Mouse (Mus musculus): ENCODE measurements around the gene Sdk2.

The Sdk2 gene

GRCm38 (mm10) chr11:113747725-113748380 is 319.0 kb downstream of the Sdk2 start:
- DNase-seq (ENCODE audit: extremely low read depth, low read depth): no peak

DNA sequence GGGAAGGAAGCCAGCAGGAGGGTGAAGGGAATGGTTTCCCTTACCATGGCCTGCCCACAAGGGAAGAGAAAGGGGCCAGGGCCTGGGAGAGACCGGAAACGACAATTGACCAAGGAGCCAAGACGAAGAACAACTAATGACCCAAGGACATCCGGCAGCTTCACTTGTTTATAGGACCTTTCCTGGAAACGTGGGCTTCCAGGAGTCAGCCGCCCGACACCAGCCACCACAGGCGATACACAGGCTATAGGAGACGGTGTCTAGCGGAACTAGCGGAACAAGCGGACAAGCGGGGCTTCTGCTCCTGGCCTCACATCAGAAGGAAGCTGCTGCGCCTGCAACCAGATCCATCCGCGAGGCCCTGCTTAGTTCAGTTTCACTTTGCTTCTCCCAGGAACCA is 319.8 kb downstream of the Sdk2 start:
- DNase-seq (ENCODE audit: extremely low read depth, low read depth): no peak

DNA sequence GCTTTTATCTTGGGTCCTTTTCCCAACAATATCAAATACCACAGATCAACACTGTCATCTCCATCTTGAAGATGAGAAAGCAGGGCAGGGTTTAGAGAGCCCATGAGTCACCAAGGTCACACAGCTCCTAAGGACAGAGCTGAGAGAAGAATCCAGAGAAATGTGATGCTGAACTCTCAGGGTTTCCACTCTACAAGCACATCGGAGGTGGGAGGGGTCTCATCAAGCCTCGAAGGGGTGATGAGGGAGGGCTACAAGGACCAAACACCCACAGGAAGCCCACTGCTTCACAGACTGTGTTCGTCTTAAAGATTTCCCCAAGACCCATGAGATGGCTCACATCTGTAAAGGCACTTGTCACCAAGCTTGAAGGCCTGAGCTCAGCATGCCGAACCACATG is 320.9 kb downstream of the Sdk2 start:
- DNase-seq (ENCODE audit: extremely low read depth, low read depth): no peak

GRCm38 (mm10) chr11:113742998-113743397 is 323.8 kb downstream of the Sdk2 start:
- no peak for DNase-seq (ENCODE audit: extremely low read depth, low read depth)

GRCm38 (mm10) chr11:113740100-113740499 is 326.7 kb downstream of the Sdk2 start:
- no peak for DNase-seq (ENCODE audit: extremely low read depth, low read depth)

- no peak for DNase-seq (ENCODE audit: extremely low read depth, low read depth)
Observed at GRCm38 (mm10) chr11:113739213-113739612, 327.6 kb downstream of the Sdk2 start.

DNA sequence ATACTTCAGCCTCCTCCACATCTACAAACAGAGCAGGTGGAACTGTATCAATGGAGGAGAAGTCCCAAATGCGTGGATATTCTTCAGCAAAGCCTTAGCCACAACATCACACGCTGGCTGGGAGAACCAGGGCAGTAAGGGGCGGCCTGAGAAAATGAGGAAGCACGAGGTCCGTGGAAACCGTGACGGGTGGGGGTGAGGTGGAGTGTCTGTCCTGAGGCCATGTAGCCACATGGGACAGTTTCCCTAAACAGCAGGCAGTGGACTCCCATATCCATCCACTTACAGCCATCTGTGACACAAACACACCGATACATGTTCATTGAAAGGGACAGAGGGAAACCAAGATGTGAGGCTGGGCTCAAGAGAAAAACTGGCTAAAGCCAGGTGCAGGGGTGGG is 328.9 kb downstream of the Sdk2 start:
- no peak for DNase-seq (ENCODE audit: extremely low read depth, low read depth)

GRCm38 (mm10) chr11:113737553-113737854 is 329.3 kb downstream of the Sdk2 start:
- no peak for DNase-seq (ENCODE audit: extremely low read depth, low read depth)

- no peak for DNase-seq (ENCODE audit: extremely low read depth, low read depth)
Observed at GRCm38 (mm10) chr11:113736848-113737552, 329.8 kb downstream of the Sdk2 start.

DNA sequence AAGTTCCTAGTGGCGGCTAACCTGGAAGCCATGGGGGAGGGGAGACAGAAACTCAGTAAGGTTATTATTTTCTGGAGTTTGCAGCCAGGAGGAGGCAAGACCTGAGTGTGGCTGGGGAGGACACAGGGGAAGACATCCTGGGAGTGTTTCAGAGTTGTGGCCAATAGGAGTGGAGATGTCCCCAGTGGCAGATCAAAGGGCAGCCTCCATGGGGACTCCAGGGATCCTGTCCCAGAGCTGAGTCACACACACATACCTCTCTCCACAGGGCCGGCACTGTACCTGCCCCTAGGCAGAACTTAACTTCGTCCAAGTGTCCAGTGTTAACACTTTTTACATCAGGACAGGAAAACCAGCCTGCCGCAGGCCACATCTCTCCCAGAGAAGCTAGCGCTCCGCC is 331.7 kb downstream of the Sdk2 start:
- DNase-seq (ENCODE audit: extremely low read depth, low read depth): no peak

GRCm38 (mm10) chr11:113733631-113734364 is 333.0 kb downstream of the Sdk2 start:
- DNase-seq (ENCODE audit: extremely low read depth, low read depth): no peak

- DNase-seq (ENCODE audit: extremely low read depth, low read depth): no peak
Observed at GRCm38 (mm10) chr11:113731945-113732612, 334.8 kb downstream of the Sdk2 start.

GRCm38 (mm10) chr11:113730879-113731278 is 336.0 kb downstream of the Sdk2 start:
- DNase-seq (ENCODE audit: extremely low read depth, low read depth): no peak

DNA sequence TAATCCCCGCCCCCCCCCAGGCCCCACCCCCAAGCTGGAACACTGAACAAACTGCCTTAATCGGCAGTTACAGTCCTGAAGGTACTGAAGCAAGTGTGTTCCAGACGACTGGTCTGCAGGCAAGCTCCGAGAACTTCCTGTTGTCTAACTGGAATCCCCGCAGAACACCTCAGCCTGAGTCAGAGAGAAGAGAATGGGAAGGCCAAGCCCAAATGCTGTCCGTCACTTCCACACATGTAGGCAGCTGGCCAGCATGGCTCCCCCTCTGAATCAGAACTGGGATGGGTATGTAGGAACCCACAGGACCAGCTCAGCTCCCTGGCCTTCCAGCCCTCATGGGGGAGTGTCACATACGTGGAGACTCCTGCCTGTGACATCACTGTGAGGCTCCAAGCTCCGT is 336.9 kb downstream of the Sdk2 start:
- no peak for DNase-seq (ENCODE audit: extremely low read depth, low read depth)

- no peak for DNase-seq (ENCODE audit: extremely low read depth, low read depth)
Observed at GRCm38 (mm10) chr11:113729239-113729638, 337.6 kb downstream of the Sdk2 start.

GRCm38 (mm10) chr11:113727992-113728391 is 338.9 kb downstream of the Sdk2 start:
- DNase-seq (ENCODE audit: extremely low read depth, low read depth): no peak

DNA sequence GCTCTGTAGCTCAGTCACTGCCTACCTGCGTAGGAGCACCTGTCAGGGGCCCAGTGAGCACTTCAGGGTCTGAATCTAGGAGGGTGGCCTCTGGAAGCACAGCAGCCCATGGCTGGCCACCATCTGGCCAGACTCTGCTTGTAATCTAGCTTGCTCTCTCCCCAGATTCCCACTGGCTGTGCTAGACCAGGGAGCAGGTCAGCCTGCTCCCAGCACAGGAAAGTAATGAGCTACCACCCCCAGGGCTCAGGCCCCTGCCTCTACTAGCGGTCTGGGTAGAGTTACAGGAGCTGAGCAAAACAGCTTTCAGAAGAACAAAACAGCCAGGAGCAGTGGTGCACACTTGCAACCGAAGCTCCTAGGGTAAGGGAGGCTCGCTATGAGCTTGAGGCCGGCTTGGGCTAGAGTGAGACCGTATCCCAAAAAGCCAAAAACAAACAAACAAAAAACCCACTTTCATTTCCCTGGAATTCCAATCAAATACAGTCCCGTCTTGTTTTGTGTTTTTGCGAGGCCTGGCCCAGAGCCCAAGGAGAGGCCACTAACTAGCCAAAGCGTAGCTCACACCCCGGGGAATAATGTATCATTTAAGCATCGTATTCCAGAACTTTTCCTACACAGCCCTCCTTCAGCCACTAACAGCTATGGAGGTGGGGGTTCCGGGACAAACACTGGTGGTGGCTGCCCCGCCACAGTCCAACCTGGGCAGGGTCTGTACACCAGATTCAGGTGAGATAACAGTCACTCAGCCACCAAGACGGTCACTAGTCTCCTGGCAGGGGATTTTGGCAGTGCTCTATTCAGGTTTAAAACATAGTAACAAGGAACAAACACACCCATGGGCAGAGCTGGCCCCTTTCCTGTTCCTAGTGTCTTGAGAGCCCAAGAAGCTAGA is 339.6 kb downstream of the Sdk2 start:
- no peak for DNase-seq (ENCODE audit: extremely low read depth, low read depth)
